Mouse (Mus musculus) adipocyte (in vitro differentiated cells): ENCODE data around the gene Gm20532.

Experiments used
- DNase-seq: peaks from one replicate; pipeline ENCODE4 v3.0.0-alpha.2; 2016; ENCODE audit warnings: low spot score

Gene Gm20532

DNA sequence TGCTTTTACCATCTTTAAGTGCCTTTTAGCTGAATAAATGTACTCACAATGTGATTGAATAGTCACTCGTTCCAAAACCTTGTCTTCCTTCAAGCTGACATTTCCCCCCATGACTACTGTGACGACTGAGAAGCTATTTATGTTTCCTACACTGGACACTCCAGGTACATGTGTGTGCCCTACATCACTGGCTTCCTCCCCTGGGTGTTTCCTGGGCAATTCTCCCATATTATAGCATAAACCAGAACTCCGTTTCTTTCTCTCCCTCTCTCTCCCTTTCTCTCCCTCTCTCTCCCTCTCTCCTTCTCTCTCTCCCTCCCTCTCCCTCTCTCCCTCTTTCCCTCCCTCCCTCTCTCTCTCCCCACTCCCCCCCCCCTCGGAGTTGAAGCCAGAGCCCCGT is 12.6 kb upstream of the Gm20532 start:
- no peak for DNase-seq

DNA sequence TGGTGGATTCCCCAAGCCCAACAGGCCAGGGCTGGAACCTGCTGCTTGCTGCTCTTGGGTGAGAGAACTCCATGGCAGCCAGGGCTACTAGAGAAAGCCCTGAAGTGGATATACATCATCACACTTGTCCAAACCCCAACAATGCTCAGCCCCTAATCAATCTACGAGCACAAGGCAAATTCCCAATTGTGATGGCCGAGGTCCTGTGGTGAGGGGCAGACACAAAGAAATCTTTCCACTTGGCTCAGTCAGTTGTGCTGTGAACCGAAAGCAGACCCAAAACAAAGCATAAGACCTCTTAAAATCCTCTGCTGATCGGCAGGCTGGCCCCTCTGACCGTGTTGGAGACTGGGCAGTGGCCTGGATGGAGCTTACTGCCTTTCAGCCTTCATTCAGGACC is 11.6 kb upstream of the Gm20532 start:
- no peak for DNase-seq

DNA sequence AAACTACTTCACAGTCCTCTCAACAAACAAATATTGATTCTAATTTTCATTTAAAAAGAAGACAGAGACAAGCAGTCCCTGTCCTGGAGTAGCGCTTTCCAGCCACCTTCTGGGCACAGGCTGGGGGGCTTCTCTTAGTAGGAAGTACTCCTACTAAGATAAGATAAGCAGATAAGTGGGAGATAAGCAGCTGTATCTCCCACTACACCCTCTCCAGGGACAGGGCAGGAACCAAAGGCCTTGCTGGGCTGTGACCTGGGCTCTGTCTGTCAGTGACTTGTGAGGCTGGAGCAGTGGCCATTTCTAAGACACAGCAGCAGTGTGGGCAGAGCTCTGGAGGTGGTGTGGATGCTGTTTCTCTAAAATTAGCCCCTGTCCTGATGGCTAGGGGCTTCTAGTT is 11.1 kb upstream of the Gm20532 start:
- no peak for DNase-seq

DNA sequence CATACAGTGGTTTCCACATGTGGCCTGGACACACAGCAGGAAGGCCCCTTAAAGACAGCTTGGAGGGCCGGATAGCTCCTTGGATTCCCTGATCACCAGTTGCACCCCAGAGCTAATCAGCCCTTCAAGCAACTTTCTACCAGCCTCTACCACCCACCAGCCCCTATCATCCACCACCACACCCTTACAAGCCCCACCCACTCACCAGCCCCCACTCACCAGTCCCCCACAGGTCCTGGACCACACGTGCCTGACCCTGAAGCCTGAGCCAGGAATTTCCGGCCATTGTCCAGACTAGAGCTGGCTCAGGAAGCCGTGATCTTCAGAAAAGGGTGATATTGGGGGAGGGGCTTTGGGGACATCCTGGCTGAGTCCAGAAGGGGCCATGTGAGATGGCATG is 10.6 kb upstream of the Gm20532 start:
- no peak for DNase-seq

DNA sequence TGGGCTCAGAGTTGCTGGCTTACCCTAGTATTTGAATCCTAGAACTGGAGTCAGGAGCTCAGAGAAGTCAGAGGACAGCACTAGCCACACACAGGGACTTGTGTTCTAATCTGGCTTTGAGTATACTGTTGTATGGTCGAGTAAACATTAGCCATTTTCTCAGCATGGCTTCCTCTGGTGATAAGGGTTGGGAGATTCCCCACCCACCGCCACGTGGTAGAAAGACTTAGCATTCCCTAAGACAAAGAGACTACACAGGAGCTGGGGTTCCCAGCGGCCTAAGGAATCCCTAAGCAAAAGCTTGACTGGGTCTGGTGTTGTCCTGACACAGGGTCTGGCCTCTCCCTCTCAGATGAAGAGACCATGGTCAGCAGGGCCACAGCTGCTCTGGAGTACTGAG is 10.0 kb upstream of the Gm20532 start:
- no peak for DNase-seq

DNA sequence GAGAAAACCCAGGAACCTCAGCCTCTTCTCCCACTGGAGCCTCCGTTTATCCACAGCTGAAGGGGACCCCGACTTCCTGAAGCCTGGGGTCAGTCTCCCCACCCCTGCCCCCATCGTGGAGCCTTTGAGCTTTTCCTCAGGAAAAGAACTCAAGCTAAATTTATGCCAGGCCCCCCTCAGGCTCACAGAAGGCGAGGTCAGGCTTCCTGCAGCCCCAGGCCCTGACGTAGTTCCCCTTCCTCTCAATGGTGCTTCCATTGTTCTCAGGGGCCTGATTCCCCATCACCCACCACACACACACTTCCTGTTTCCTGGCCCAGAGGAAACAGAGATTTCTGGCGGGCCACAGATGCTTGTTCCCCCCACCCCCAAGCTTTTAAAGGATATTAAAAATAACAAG is 8.1 kb upstream of the Gm20532 start:
- DNase-seq = no peak

DNA sequence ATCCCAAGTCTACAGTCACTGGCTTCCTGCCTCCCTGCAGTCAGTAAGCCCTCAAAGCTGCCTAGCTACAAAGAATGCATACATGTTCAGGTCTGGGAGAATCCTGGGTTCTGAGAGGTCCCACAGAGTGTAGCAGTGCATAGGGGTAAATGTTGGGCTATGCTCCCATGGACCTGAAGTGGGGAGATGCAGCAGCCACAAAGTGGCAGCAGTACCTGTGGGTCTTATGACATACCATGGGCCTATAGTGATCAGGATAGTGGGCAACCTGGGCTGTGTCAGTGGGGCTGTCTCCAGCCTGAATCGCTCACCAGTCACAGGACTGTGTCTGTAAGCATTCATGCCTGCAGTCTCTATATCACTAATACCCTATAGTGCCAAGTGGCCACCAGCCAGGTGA is 6.7 kb upstream of the Gm20532 start, which contains the start of gene Egfl7:
Gene Egfl7, plus strand, starts transcription at position 301 of the 400 bp plus-strand sequence.
- DNase-seq = no peak

DNA sequence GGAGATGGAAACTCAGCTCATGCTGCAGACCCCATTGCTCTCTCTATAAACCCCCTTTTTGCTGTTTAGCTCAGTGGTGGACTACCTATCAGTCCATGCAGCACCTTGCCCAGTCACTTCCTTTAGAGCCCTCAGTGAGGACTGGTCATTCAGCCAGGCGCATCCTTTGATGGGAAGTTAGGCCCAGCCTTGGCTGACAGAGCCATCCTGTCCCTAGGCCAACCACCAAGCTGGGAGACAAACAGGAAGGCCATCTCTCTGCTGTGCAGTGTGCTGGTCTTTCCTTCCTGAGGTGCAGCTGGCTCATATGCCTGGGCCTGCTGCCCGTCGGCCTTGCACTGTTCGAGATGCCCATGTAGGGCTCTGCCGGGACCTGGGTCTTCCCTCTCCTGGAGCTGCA is 5.7 kb upstream of the Gm20532 start:
- no peak for DNase-seq

DNA sequence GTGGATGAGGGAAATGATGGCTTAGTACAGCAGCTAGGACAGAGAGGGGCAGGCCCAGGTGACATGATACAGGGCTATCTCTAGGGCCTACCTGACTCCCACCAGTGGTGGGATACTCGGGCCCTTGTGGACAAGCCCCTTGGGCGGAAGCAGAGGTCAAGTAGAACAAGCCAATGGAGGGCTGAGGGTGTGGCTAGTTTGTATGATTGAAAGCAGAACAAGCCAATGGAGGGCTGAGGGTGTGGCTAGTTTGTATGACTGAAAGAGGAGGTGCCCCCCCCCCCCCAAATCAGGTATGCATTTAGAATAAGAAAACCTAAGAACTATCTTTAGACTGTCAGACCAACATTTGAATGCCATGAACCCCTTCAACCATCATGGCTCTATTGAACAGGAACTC is 4.2 kb upstream of the Gm20532 start:
- DNase-seq = no peak

DNA sequence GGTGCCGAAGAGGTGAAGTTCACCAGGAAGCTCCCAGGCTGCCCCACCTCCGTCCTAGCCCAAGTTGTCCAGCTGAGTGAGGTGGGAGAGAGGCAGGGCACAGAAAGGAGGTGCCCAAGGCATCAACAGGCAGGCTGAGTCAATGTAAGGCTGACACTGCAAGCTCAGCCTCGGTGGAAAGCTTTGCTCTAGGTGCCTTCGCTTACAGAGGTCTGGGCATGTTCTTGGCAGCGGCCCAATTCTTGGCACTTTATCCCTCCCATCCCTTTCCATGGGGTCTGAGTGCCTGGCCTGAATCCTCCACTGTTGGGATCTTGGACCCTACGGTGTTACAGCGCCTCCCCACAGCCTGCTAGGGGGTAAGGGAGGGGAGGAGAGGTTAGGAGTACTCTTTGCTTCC is 3.7 kb upstream of the Gm20532 start:
- no peak for DNase-seq

DNA sequence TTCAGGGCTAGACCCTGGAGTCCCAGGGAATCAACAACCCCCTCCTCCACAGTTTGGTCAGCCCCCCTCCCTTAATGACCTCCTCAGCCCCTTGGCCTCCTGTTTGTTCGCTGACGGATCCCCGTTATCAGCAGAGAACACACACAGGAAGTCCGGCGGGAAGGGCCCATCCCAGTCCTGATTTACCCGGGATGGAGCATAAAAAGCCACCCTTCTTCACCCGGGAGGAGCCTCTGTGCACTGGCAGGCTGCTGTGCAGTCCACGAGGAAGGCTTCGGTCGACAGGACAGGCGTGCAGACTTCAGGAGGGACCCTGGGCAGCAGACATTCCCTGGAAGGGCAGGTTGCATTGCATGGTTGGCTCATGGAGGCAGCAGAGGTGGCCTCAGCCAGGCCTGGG is 2.8 kb upstream of the Gm20532 start:
- no peak for DNase-seq

DNA sequence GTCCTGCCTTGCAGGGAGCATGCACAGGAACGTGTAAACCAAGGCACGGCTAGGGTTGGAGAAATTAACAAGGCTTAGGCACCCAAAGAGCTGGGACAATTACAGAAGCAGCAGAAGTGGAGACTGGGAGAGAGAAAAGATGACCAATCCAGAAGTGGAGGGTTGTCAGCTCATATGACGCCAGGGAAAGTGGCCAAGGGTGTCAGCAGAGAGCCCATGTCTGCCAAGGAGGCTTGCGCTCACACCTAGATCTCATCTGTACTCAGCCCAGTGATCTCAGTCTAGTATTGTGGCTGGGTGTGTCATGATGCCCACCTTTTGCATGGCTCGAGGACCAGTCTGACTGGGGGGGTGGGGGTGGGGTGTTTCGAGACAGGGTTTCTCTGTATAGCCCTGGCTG is 726 bp upstream of the Gm20532 start:
- DNase-seq = peak; percentile 57

DNA sequence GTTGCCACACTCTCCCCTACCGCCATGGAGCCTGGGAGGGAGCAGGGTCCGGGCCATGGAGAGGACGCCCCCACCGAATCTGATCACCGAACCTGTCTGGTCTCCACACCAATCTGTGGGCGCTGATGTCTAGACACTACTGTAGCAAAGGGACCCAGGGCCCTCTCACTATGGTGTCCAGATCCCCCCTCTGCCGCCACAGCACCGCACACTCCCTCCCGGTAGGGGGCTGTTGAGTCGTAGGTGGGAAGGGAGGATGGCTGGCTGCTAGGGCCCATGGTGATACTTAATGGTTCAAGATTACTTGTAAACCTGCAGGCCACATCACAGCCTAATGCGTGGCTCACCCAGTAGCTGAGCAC is 586 bp downstream of the Gm20532 start:
- no peak for DNase-seq

DNA sequence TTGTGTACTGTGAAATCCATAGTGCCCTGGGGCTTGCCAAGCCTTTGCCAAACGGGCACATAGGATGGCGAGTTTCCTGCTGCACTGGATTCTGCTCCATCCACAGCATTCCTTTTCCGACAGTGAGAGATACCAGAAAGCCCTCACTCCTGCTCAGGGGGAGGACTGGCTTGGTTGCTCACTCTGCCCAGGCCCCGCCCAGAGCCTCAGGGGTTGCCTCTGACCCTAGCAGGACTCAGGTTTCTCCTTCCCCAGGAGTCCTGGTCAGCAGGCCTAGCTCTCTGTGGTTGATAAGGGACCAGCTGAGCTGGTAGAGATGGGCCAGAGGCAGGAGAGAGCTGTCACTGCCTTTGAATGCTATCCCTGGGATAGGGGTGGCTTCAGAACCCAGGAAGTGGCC is 2.1 kb downstream of the Gm20532 start:
- peak; percentile 41 for DNase-seq

DNA sequence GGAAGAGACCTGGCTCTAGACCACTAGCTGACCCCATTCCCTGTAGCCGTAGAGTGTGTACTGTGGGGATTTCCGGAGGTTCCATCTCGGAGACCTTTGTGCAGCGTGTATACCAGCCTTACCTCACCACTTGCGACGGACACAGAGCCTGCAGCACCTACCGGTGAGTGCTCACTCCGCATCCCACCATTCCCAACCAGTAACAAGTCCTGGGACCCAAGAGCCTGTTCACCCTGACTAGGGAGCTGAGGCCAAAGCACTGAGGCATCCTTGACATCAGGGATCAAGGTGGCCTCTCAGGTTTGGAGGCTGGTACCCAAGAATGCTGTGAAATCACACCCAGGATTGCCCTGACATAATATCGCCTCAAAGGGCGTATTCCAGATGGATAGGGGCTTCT is 2.8 kb downstream of the Gm20532 start:
- peak; percentile 21 for DNase-seq

DNA sequence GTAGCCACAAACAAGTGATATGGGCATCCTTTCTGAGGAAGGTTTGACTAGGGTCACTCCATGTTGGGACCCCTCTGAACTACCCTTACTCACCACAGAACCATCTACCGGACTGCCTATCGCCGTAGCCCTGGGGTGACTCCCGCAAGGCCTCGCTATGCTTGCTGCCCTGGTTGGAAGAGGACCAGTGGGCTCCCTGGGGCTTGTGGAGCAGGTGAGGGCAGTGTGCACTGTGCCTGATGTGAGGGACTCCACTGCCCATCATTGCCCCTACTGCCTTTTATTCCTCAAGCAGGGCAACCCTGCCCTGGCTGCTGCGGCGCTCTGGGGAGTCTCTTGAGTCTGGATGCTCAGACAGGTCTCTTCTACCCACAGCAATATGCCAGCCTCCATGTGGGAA is 3.8 kb downstream of the Gm20532 start:
- no peak for DNase-seq

DNA sequence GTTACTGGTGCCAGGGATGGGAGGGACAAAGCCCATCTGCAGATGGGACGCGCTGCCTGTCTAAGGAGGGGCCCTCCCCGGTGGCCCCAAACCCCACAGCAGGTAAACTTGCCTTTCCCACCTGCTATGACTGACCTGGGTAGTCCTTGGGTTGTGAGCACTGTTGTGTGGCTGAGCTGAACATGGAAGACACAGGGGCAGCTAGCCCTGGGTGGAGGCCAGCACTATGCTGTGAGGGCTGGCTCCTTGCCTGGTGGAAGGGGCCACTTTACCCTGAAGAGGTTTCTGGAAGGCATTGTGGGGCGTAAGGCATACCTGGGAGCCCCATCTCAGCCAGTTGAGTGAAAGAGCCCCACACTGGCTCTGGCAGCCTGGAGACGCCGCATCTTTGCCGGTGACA is 4.5 kb downstream of the Gm20532 start:
- DNase-seq = peak; percentile 55

DNA sequence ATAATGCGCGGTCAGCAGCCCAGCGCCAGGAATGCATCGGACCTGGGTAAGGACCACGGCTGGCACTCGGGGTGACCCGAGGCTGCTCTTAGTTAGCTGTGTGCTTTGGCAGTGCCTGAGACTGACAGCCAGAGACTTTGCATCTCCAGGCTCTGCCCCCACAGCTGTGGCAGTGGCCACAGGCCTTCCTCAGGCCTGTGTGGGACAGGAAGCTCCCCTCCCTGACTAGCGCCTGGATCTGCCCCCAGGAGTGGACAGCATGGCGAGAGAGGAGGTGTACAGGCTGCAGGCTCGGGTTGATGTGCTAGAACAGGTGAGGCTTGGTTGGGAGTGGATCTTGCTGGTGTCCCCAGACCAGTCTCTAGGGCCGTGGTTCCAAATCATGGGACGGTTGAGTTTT is 5.0 kb downstream of the Gm20532 start:
- DNase-seq = peak; percentile 64

DNA sequence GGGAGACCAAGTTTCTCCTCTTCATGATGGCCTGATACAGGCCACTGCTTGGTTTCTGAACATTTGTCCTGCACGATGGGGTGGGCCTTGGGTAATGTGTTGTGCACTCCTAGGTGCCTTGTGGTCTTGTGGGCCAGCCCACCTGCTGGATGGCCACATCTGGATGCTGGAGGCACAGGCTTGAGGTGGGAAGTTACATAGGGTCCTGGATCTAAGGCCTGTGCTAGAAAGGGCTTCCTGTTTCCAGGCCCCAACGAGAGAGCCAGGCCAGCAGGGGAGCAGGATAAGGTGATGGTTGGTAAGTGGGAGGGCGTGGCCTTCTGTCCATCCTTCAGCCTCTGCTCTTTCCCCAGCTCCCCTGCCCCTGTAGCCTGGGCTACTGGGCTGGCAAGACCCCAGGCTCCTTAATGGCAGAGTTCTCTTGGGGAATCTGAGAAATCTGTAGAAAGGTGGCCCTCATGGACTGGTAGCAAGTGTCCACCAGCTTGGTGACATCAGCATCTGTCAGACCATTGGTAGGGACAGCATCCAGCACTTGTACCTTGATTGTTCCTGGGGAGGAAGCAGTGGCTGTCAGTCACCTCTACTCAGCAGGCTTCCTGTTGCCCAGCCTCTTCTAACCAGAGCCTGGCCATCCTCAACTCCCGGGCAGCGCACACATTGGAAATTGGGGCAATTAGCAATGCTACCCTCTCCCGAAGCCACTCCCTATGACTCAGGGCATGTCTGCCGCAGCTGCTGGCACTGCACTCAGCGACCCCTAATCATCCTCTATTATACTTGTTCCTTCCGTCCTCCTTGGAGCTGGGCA is 7.0 kb downstream of the Gm20532 start:
- no peak for DNase-seq

DNA sequence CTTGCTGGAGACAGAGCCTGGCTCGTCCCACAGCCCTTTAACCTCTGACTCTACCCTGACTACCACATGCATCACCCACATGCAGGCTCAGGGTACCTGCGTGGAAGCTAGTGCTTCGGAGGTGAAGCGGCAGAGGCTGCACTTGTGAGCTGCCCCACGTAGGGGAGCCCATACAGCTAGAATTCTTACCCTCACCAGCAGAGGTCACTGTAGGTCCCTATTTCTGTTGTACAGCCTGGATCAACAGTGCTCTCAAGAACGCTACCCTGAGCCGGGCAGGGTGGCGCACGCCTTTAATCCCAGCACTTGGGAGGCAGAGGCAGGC is 7.5 kb downstream of the Gm20532 start:
- DNase-seq = peak; percentile 66

DNA sequence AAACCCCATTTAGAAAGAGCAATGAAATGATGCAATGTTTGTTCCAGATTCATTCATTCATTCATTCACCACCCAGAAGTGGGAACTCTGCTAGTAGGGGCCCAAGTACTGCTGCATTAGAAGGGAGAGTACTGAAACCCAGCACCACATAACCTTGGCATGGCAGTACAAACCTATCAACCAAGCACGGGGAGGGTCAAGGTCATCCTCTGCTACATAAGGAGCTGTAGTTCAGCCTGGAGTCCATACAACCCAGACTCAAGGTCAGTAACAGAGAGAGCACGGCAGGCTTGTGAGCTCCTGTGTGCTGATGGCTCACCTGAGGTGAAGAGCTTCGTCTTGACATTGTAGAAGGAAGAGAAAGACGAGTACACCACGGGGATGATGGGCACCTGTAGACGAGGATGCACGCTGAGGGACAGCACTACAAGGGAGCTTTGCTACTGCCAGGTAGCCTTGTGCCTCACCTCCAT is 8.1 kb downstream of the Gm20532 start:
- no peak for DNase-seq

DNA sequence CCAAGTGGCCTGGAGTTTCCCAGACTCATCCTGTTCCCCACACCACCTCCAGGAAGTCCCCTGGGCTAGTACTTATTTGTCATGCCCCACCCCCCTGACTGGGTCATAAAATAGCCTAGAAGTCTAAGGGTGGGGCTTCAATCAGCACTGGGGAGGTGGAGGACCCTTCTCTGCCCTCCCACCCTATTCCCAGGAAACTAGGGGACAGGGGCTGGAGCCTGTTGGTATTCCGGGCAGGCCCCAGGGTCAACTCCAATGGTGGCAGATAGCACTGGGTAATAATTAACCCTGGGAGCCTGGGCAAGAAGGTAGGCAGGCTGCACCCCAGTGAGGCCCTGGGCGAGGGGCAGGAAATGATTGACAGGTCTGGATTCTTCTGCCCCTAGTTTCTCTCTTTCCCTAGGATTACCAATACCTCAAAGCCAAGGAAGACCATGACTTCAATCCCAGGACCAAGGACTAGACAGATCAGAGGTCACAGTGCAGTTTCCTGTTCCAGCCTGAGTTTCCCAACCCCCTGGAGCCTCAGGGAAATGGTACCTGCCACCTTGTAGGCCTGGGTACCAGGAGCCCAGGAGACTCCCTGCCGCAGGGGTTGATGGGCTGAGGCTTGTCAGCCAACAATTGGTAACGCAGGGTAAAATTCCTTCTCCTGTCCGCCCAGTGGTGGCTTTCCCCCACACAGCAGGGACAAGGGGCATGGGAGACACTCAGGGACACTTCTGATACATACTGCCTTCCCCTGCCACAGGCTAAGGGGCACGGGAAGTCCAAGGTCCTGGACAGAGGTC is 8.7 kb downstream of the Gm20532 start:
- no peak for DNase-seq

DNA sequence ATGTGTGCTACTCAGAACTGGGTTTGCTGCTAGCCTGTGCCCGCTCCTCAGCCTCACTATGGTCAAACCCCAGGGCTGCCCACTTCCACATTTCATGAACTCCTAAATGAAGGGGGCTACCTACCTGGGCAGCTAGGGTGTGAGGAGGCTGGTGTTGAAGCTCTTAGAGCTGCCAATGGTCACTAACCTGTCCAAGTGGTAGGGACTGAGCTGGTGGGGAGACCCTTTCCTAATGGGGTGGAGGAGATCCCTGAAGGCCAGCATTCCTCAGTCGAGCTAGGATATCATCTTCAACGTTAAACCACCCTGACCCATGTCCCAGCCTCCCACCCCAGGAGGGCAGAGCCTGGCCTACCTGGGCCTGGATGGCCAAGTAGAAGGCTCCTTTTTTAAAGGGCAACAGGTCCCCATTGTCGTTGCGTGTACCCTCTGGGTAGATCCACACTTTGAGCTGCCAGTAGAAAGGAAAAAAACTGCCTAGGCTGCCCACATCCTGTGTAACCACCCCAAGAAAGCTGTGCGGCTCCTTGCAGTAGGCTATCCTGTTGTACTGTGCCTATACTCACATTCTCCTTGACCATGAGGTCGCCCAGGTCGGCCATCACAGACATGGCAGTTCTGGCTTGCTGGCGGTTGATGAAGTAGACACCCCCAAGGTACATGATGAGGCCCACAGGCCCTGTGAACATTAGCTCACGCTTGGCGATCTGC is 9.4 kb downstream of the Gm20532 start:
- DNase-seq = no peak
